Mouse (Mus musculus): ENCODE data around the gene Unc5a. TPM values are rescaled to one million over a fixed set of nuclear protein-coding genes. Genes with fewer than 3 reads are reported as not detected.

Gene Unc5a
- polyA plus RNA-seq, 1 experiment from 2014 or later, result 3.7 TPM

DNA sequence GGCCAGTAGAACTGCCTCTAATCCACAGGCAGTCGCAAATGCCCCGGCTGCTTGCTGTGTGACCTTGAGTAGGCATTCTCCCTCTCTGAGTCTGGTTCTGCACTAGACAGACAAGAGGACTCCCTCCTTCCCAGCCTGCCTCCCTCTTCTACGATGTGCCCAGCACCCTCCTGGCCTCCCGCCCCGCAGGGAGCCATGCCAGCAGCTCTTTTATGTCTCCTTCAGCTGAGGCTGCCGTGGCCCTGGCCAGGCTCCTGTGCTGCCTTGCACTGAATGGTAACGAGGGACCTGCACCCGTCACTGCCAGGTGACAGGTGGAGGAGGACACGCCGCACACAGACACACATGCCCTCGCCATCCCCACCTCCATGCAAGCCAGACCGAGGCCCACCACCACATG is 31.7 kb downstream of the Unc5a start:
- Histone ChIP-seq H3K4me3 (ENCODE audit: low read depth, low read length) (no peak overlapping the region), H3K9me3 (ENCODE audit: control insufficient read depth, low read depth, low read length) (no peaks in the 10 kb centered on the region), H3K27ac (ENCODE audit: low read length) (no peak overlapping the region), H3K4me2 (replicated peaks; ENCODE audit: low read depth, low read length) (no peak overlapping the region), H3K36me3 (ENCODE audit: control insufficient read depth, insufficient read depth, low read length) (no peaks in the 10 kb centered on the region), H3K4me1 (ENCODE audit: control insufficient read depth, insufficient read depth, low read length) (no peaks in the 10 kb centered on the region), H3K27me3 (ENCODE audit: control insufficient read depth, insufficient read depth, low read length) (no peaks in the 10 kb centered on the region), H3K9ac (replicated peaks; ENCODE audit: low read depth, low read length) (no peak overlapping the region)
- no peak for ATAC-seq (ENCODE audit: insufficient number of reproducible peaks, insufficient read depth, low FRiP score, low read depth)
- WGBS, result 74% methylated on average over 12 of the region's 12 CpGs

DNA sequence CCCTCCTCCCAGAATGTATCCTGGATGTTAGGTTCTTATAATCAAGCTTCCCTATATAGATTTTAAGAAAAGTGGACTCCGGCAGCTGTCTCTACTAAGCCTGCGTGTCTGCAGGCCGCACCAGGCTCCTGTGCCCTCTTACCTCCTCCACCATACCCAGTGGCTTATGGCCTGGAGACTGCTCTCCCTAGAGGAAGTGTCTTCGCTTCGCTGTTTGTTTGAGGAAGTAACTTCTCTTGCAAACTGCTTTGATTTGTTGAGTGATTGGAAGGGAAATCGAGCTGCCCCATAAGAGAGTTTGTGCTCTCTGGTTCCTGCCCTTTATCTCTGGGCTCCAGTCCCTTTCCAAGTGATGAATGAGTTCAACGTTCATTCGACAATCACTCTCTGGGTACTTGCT is 33.8 kb downstream of the Unc5a start:
- H3K4me1 ChIP-seq (ENCODE audit: control insufficient read depth, insufficient read depth, low read length), result no peaks in the 10 kb centered on the region
- H3K4me3 ChIP-seq (ENCODE audit: low read depth, low read length), result no peak overlapping the region
- H3K9ac ChIP-seq (replicated peaks; ENCODE audit: low read depth, low read length), result no peak overlapping the region
- no peaks in the 10 kb centered on the region for H3K36me3 ChIP-seq (ENCODE audit: control insufficient read depth, insufficient read depth, low read length)
- ATAC-seq (ENCODE audit: insufficient number of reproducible peaks, insufficient read depth, low FRiP score, low read depth), result no peak
- no peaks in the 10 kb centered on the region for H3K9me3 ChIP-seq (ENCODE audit: control insufficient read depth, low read depth, low read length)
- WGBS, result 67% methylated on average over 8 of the region's 8 CpGs
- H3K4me2 ChIP-seq (replicated peaks; ENCODE audit: low read depth, low read length), result no peak overlapping the region
- no peak overlapping the region for H3K27ac ChIP-seq (ENCODE audit: low read length)
- H3K27me3 ChIP-seq (ENCODE audit: control insufficient read depth, insufficient read depth, low read length), result no peaks in the 10 kb centered on the region

DNA sequence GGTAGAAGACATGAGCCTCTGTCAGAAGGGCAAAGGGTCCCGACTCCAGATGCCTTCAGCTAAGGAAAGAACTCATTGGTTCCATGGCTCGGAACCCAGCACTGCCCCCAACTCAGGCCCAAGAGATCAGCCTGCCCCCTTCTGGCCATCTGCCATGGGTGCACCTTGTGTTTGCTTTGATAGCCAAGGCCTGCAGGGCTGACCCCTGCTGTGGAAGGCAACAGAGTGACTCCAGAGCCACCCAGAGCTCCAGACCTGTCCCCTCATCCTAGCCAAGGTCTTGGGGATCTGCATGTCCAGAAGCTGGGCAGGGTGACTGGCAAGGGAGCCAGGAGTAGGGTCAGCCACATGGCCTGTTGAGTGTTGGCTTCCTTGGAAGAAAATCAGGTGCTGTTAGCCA is 34.4 kb downstream of the Unc5a start:
- 63% methylated on average over 2 of the region's 2 CpGs for WGBS
- no peaks in the 10 kb centered on the region for H3K4me1 ChIP-seq (ENCODE audit: control insufficient read depth, insufficient read depth, low read length)
- no peaks in the 10 kb centered on the region for H3K36me3 ChIP-seq (ENCODE audit: control insufficient read depth, insufficient read depth, low read length)
- no peak overlapping the region for H3K4me3 ChIP-seq (ENCODE audit: low read depth, low read length)
- H3K27me3 ChIP-seq (ENCODE audit: control insufficient read depth, insufficient read depth, low read length), result no peaks in the 10 kb centered on the region
- no peak overlapping the region for H3K27ac ChIP-seq (ENCODE audit: low read length)
- no peak overlapping the region for H3K9ac ChIP-seq (replicated peaks; ENCODE audit: low read depth, low read length)
- H3K4me2 ChIP-seq (replicated peaks; ENCODE audit: low read depth, low read length), result no peak overlapping the region
- no peaks in the 10 kb centered on the region for H3K9me3 ChIP-seq (ENCODE audit: control insufficient read depth, low read depth, low read length)
- ATAC-seq (ENCODE audit: insufficient number of reproducible peaks, insufficient read depth, low FRiP score, low read depth), result no peak

DNA sequence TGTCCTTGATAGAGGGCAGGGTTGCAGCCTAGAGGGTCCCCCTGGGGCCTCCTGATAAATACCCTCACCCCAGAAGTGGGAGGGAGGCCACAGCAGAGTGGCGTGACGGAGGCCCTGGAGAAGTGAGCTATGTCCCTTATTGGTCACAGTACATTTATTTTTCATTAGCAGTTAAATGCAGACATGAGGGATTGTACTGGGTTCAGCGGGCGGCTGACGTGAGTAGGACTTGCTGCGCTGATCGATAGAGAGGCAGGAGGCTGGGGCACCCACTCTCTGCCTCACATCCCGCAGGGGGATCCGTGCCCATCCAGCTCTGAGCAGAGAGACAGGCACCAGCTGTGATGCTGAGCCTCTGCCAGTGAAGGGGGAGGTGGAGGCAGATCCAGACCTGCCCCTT is 38.2 kb downstream of the Unc5a start:
- Histone ChIP-seq H3K4me3 (ENCODE audit: low read depth, low read length) (no peak overlapping the region), H3K27ac (ENCODE audit: low read length) (no peak overlapping the region), H3K9me3 (ENCODE audit: control insufficient read depth, low read depth, low read length) (no peaks in the 10 kb centered on the region), H3K4me2 (replicated peaks; ENCODE audit: low read depth, low read length) (no peak overlapping the region), H3K27me3 (ENCODE audit: control insufficient read depth, insufficient read depth, low read length) (no peaks in the 10 kb centered on the region), H3K9ac (replicated peaks; ENCODE audit: low read depth, low read length) (no peak overlapping the region), H3K4me1 (ENCODE audit: control insufficient read depth, insufficient read depth, low read length) (no peaks in the 10 kb centered on the region), H3K36me3 (ENCODE audit: control insufficient read depth, insufficient read depth, low read length) (no peaks in the 10 kb centered on the region)
- WGBS, result 77% methylated on average over 9 of the region's 9 CpGs
- ATAC-seq (ENCODE audit: insufficient number of reproducible peaks, insufficient read depth, low FRiP score, low read depth), result no peak

DNA sequence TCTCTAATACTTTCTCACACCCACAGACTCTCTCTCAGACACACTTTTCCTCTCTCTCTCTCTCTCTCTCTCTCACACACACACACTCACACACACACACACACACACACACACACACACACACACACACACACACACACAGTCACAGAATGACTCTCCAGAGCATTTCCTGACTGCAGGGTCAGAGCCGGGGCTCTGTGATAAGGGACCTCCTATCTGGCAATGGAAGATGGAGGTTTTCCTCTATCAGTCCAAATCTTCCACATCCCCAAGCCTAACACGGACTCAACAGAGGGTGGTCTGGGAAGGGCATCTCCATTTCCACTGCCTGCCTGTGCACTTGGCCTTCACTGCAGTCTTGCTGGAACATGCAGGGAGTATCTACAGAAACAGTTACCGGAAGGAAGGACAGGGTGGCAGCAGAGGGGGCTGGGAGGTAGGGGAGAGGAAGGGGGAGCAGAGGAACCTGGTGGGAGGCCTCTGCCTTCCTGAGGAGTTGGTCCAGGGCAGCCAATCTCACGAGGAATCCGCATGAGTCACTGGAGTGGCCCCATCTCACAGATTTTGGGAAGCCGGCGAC is 39.1 kb downstream of the Unc5a start:
- no peak for ATAC-seq (ENCODE audit: insufficient number of reproducible peaks, insufficient read depth, low FRiP score, low read depth)
- 41% methylated on average over 7 of the region's 7 CpGs for WGBS
- Histone ChIP-seq H3K27ac (ENCODE audit: low read length) (no peak overlapping the region), H3K27me3 (ENCODE audit: control insufficient read depth, insufficient read depth, low read length) (no peaks in the 10 kb centered on the region), H3K9ac (replicated peaks; ENCODE audit: low read depth, low read length) (no peak overlapping the region), H3K9me3 (ENCODE audit: control insufficient read depth, low read depth, low read length) (no peaks in the 10 kb centered on the region), H3K4me2 (replicated peaks; ENCODE audit: low read depth, low read length) (no peak overlapping the region), H3K4me1 (ENCODE audit: control insufficient read depth, insufficient read depth, low read length) (no peaks in the 10 kb centered on the region), H3K36me3 (ENCODE audit: control insufficient read depth, insufficient read depth, low read length) (no peaks in the 10 kb centered on the region), H3K4me3 (ENCODE audit: low read depth, low read length) (no peak overlapping the region)

DNA sequence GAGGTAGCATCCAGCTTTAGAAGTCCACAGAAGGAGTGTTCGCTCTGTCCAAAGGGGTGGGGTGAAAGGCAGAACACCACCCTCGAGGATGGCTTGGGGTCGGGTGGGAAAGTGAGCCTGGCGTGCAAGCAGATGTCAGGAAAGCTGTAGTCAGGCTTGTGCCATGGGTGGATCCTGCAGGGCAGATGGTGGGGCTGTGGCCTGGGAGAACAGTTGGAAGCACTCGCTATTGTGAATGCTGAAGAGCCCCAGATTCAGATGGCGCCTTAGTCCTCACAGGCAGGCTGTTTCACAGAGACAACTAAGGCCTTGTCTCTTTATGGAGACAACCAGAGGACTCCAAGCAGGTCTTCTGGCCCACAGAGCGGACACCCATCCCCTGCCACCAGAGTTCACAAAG is 43.0 kb downstream of the Unc5a start:
- Histone ChIP-seq H3K36me3 (ENCODE audit: control insufficient read depth, insufficient read depth, low read length) (no peaks in the 10 kb centered on the region), H3K27ac (ENCODE audit: low read length) (no peak overlapping the region), H3K9me3 (ENCODE audit: control insufficient read depth, low read depth, low read length) (no peaks in the 10 kb centered on the region), H3K9ac (replicated peaks; ENCODE audit: low read depth, low read length) (no peak overlapping the region), H3K4me3 (ENCODE audit: low read depth, low read length) (no peak overlapping the region), H3K27me3 (ENCODE audit: control insufficient read depth, insufficient read depth, low read length) (no peaks in the 10 kb centered on the region), H3K4me1 (ENCODE audit: control insufficient read depth, insufficient read depth, low read length) (no peaks in the 10 kb centered on the region), H3K4me2 (replicated peaks; ENCODE audit: low read depth, low read length) (no peak overlapping the region)
- 88% methylated on average over 7 of the region's 7 CpGs for WGBS
- no peak for ATAC-seq (ENCODE audit: insufficient number of reproducible peaks, insufficient read depth, low FRiP score, low read depth)

DNA sequence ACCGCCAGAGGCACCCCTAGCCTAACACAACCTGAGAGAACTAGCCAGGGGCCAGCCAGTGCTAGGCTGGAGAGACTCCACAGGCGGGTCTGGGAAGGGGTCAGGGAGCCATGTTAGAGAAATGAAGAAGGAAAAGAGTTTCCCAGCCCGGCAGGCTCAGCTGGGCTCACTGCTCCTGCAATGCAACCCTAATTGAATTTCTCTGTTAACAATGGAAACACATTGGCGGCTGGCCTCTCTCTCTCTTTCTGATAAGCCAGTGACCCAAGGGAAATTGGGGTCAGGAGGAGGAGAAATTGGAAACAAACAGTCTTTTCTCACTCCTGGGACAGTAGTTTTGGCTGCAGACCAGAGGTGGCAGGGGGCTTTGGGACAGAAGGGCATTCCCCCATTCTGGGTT is 45.4 kb downstream of the Unc5a start:
- no peak overlapping the region for H3K4me2 ChIP-seq (replicated peaks; ENCODE audit: low read depth, low read length)
- H3K9ac ChIP-seq (replicated peaks; ENCODE audit: low read depth, low read length), result no peak overlapping the region
- H3K4me3 ChIP-seq (ENCODE audit: low read depth, low read length), result no peak overlapping the region
- no peaks in the 10 kb centered on the region for H3K27me3 ChIP-seq (ENCODE audit: control insufficient read depth, insufficient read depth, low read length)
- ATAC-seq (ENCODE audit: insufficient number of reproducible peaks, insufficient read depth, low FRiP score, low read depth), result no peak
- no peaks in the 10 kb centered on the region for H3K36me3 ChIP-seq (ENCODE audit: control insufficient read depth, insufficient read depth, low read length)
- H3K4me1 ChIP-seq (ENCODE audit: control insufficient read depth, insufficient read depth, low read length), result no peaks in the 10 kb centered on the region
- no peak overlapping the region for H3K27ac ChIP-seq (ENCODE audit: low read length)
- WGBS, result 20% methylated on average over 4 of the region's 4 CpGs
- no peaks in the 10 kb centered on the region for H3K9me3 ChIP-seq (ENCODE audit: control insufficient read depth, low read depth, low read length)

DNA sequence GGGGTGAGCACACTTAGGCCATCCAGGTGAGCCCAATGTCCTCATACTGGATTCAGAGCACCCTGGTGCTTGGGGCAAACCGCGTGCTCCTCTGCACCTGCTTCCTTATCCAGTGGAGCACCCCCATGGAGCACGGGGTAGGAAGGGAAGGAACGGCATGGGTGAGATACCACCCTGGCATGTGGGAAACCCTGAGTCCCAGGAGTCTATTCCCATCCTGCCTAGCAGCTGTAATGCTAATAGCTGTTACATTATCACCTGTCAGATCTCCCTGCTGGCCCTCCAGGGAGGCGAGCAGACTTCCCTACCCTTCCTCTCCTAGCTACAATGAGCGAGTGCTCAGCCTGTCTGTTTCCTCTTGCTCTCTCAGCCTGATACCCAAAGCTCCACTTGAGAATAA is 46.0 kb downstream of the Unc5a start:
- Histone ChIP-seq H3K27ac (ENCODE audit: low read length) (no peak overlapping the region), H3K9me3 (ENCODE audit: control insufficient read depth, low read depth, low read length) (no peaks in the 10 kb centered on the region), H3K27me3 (ENCODE audit: control insufficient read depth, insufficient read depth, low read length) (no peaks in the 10 kb centered on the region), H3K4me2 (replicated peaks; ENCODE audit: low read depth, low read length) (no peak overlapping the region), H3K9ac (replicated peaks; ENCODE audit: low read depth, low read length) (no peak overlapping the region), H3K36me3 (ENCODE audit: control insufficient read depth, insufficient read depth, low read length) (no peaks in the 10 kb centered on the region), H3K4me1 (ENCODE audit: control insufficient read depth, insufficient read depth, low read length) (no peaks in the 10 kb centered on the region), H3K4me3 (ENCODE audit: low read depth, low read length) (no peak overlapping the region)
- WGBS, result 50% methylated on average over 6 of the region's 6 CpGs
- ATAC-seq (ENCODE audit: insufficient number of reproducible peaks, insufficient read depth, low FRiP score, low read depth), result no peak

DNA sequence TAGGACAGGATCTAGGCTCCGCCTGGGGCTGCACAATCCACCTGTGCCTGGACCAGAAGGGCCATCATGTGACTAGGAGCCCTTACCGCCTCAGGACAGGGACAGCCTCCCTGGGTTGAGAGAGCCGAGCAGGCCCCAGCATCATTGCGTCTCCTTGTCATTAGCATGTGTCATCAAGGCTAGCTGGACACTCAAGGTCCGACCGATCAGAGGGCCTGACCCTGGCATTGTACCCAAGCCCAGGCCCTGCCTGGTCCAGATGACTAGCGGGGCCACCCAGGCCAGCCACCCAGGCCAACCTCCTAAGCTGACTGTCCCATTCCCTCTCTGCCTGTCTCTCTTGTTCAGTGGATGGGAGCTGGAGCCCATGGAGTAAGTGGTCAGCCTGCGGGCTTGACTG is 48.4 kb downstream of the Unc5a start:
- WGBS, result 83% methylated on average over 8 of the region's 8 CpGs

More for the DNA sequence above, 48.4 kb downstream of the Unc5a start:
- Histone ChIP-seq H3K9ac (replicated peaks; ENCODE audit: low read depth, low read length) (no peak overlapping the region), H3K4me1 (ENCODE audit: control insufficient read depth, insufficient read depth, low read length) (no peaks in the 10 kb centered on the region), H3K4me3 (ENCODE audit: low read depth, low read length) (no peak overlapping the region), H3K27me3 (ENCODE audit: control insufficient read depth, insufficient read depth, low read length) (no peaks in the 10 kb centered on the region), H3K36me3 (ENCODE audit: control insufficient read depth, insufficient read depth, low read length) (no peaks in the 10 kb centered on the region), H3K27ac (ENCODE audit: low read length) (no peak overlapping the region), H3K4me2 (replicated peaks; ENCODE audit: low read depth, low read length) (no peak overlapping the region), H3K9me3 (ENCODE audit: control insufficient read depth, low read depth, low read length) (no peaks in the 10 kb centered on the region)
- ATAC-seq (ENCODE audit: insufficient number of reproducible peaks, insufficient read depth, low FRiP score, low read depth), result no peak
